Mouse (Mus musculus) thymus, adult 18-20 months (tissue): ENCODE measurements around the gene Syn3.
"Not testable (repeated sequence)": the region's sequence is repeated elsewhere in the genome, so short reads cannot be mapped to it uniquely, and the experiment has no call there.

Source experiments
- DNase-seq, 2 experiments: peaks; one replicate each; pipeline ENCODE4 v3.0.0; 2022; ENCODE audit warnings: mixed read lengths in 2 of 2

The Syn3 gene

GRCm38 (mm10) chr10:86026807-86027206 lies 471.9 kb downstream of the Syn3 start:
- not testable (repeated sequence) for DNase-seq

- no peak for DNase-seq
These were observed 472.3 kb downstream of the Syn3 start for GRCm38 (mm10) chr10:86026354-86026753.

GRCm38 (mm10) chr10:86025906-86026305 lies 472.8 kb downstream of the Syn3 start:
- DNase-seq: no peak

- DNase-seq: no peak
These were observed 475.5 kb downstream of the Syn3 start for GRCm38 (mm10) chr10:86023149-86023548.

GRCm38 (mm10) chr10:86022474-86022816 lies 476.3 kb downstream of the Syn3 start:
- no peak for DNase-seq

GRCm38 (mm10) chr10:86021749-86022473 lies 476.8 kb downstream of the Syn3 start, which contains the start of gene Fbxo7:
TSS of gene Fbxo7 (plus strand) at chr10:86021972.
- peak; percentile 69 to 71 for DNase-seq

- DNase-seq: no peak
These were observed 477.3 kb downstream of the Syn3 start for GRCm38 (mm10) chr10:86021408-86021748.

- DNase-seq: no peak
These were observed 479.9 kb downstream of the Syn3 start for GRCm38 (mm10) chr10:86018813-86019212.

GRCm38 (mm10) chr10:86017781-86018180 lies 480.9 kb downstream of the Syn3 start:
- DNase-seq: no peak

GRCm38 (mm10) chr10:86011781-86012180 lies 486.9 kb downstream of the Syn3 start, which contains the start of gene Bpifc:
TSS of gene Bpifc (minus strand) at chr10:86011895.
- no peak for DNase-seq

- no peak for DNase-seq
These were observed 487.5 kb downstream of the Syn3 start for GRCm38 (mm10) chr10:86011172-86011571.

GRCm38 (mm10) chr10:86010636-86011035 lies 488.1 kb downstream of the Syn3 start:
- DNase-seq: no peak

GRCm38 (mm10) chr10:86009688-86010087 lies 489.0 kb downstream of the Syn3 start:
- DNase-seq: no peak

GRCm38 (mm10) chr10:86006455-86006854 lies 492.2 kb downstream of the Syn3 start:
- DNase-seq: no peak
